Mouse (Mus musculus): Measurements from ENCODE around the gene Psors1c2. TPM values are rescaled to one million over a fixed set of nuclear protein-coding genes. Genes with fewer than 3 reads are reported as not detected.

Psors1c2 gene
- polyA plus RNA-seq, 1 experiment = 3.7 TPM

DNA sequence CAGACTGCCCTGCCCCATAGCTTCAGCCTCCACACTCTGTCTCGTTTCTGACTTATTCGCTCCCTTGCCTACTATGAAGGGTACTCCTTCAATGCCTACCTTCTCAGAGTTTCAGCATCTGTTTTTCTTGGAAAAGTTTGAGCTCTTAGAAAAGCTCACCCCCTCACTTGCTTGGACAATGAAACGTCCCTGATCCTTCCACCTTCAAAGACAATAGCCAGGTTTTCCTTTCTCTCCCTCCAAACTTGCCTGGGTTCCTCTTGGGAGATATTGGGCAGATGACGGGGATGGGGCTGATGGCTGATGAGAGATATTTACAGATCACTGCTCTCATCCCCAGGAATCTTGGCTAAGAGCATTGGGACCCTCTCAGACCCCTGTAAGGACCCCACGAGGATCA lies 21.3 kb downstream of the Psors1c2 start:
- H3K4me3 ChIP-seq (replicated peaks) = no peak overlapping the region
- peaks cover 30% of the 10 kb centered on the region for H3K9me3 ChIP-seq
- no peaks in the 10 kb centered on the region for H3K36me3 ChIP-seq (replicated peaks; ENCODE audit: low read length)
- TF ChIP-seq GATA1 (IDR thresholded peaks at IDR 0.05; ENCODE audit: borderline replicate concordance, low read length) = no peak
- TF ChIP-seq FLI1 (IDR thresholded peaks at IDR 0.05; ENCODE audit: low read length) = no peak
- H3K27me3 ChIP-seq (replicated peaks) = peaks cover 56% of the 10 kb centered on the region
- peaks cover 5% of the 10 kb centered on the region for H3K4me1 ChIP-seq

DNA sequence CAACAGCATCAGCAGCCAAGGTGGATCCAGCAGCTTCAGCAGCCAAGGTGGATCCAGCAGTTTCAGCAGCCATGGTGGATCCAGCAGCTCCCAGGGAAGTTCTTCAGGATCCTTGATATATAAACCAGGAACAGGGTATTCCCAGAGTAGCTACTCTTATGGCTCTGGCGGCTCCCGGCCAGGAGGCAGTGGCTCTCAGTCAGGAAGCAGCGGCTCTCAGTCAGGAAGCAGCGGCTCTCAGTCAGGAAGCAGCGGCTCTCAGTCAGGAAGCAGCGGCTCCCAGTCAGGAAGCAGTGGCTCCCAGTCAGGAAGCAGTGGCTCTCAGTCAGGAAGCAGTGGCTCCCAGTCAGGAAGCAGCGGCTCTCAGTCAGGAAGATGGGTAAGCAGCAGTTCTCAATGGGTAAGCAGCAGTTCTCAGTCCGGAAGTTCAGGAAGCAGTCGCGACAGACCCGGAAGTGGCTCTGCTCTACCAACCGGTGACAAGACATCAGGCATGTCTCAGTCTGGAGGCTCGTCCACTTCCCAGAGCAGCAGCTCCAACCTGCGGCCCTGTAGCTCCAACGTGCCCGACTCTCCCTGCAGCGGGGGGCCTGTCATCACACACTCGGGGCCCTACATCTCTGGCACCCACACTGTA lies 21.9 kb downstream of the Psors1c2 start:
- Histone ChIP-seq H3K36me3 (replicated peaks; ENCODE audit: low read length) (no peaks in the 10 kb centered on the region), H3K27me3 (replicated peaks) (peaks cover 55% of the 10 kb centered on the region), H3K4me1 (no peaks in the 10 kb centered on the region; the same call in 1 of the 2 replicates), H3K4me3 (replicated peaks) (no peak overlapping the region), H3K9me3 (peaks cover 30% of the 10 kb centered on the region)
- TF ChIP-seq FLI1 (IDR thresholded peaks at IDR 0.05; ENCODE audit: low read length) = no peak
- TF ChIP-seq GATA1 (IDR thresholded peaks at IDR 0.05; ENCODE audit: borderline replicate concordance, low read length) = no peak

DNA sequence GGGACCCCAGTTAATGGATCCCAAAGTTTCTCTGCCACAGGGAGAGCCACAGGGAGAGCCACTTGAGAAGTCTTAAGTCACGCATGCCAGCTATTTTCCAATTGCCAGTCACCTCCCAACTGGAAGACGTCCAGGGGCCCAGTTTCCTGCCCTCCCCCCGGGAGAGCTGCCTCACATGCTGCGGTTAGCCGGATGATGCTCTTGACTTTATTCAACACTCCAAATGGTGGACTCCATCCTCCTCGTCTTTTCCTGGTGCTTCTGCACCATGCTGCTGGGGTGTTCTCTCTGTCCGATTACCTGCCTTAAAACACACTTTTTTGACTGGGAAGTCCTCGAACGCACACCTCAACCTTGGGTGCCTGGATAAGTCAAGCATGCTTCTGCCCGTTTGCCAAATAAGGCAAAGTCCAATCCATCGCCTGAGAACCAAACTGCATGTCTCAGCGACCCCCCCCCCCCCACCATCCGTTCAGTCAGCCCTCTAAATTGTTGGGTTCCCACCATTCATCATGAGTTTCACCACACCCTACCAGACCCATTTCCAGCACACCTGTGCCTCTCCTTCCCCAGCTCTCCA lies 23.3 kb downstream of the Psors1c2 start:
- Histone ChIP-seq H3K9me3 (peaks cover 30% of the 10 kb centered on the region), H3K4me1 (no peaks in the 10 kb centered on the region; the same call in 1 of the 2 replicates), H3K27me3 (replicated peaks) (peaks cover 53% of the 10 kb centered on the region), H3K36me3 (replicated peaks; ENCODE audit: low read length) (no peaks in the 10 kb centered on the region), H3K4me3 (replicated peaks) (no peak overlapping the region)
- TF ChIP-seq GATA1 (IDR thresholded peaks at IDR 0.05; ENCODE audit: borderline replicate concordance, low read length) = no peak
- TF ChIP-seq FLI1 (IDR thresholded peaks at IDR 0.05; ENCODE audit: low read length) = no peak

DNA sequence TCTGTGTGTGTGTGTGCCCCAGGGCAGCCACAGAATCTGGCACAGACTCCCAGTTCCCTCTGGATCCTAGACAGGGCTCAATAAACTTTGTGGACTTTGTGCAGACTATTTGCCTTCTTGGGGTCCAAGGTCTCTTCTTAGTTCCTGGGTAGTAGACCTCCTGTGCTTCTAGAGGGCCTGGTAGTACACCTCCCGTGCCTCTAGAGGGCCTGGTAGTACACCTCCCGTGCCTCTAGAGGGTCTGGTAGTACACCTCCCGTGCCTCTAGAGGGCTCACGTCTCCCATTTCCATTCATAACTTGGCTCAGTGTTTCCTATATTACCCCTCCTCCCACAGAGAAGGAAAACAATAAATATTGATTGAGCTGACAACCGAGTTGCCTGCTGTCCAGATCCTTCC lies 23.8 kb downstream of the Psors1c2 start:
- peaks cover 30% of the 10 kb centered on the region for H3K9me3 ChIP-seq
- no peaks in the 10 kb centered on the region for H3K36me3 ChIP-seq (replicated peaks; ENCODE audit: low read length)
- no peaks in the 10 kb centered on the region; the same call in 1 of the 2 replicates for H3K4me1 ChIP-seq
- TF ChIP-seq FLI1 (IDR thresholded peaks at IDR 0.05; ENCODE audit: low read length) (no peak), GATA1 (IDR thresholded peaks at IDR 0.05; ENCODE audit: borderline replicate concordance, low read length) (no peak)
- no peak overlapping the region for H3K4me3 ChIP-seq (replicated peaks)
- peaks cover 50% of the 10 kb centered on the region for H3K27me3 ChIP-seq (replicated peaks)

DNA sequence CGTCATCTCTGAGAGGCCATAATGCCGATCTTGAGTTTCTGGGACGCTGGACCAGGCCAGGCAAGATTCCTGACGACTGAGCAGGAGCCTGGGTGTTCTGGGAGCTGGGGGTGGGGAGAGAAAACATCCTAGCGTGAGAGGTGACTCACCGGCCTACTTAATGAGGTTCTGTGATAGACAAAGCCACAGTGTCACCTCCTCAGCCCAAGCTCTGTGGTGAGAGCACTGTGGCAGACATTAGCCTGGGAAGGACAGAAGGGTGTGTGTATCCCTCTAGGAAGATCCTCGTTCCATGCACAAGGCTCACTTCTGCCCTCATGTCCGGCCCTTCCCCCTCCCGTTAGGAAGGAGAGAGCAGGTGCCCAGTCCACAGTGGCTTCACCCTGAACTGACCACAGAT lies 24.4 kb downstream of the Psors1c2 start:
- peaks cover 30% of the 10 kb centered on the region for H3K9me3 ChIP-seq
- H3K4me3 ChIP-seq (replicated peaks) = no peak overlapping the region
- peaks cover 46% of the 10 kb centered on the region for H3K27me3 ChIP-seq (replicated peaks)
- no peaks in the 10 kb centered on the region for H3K36me3 ChIP-seq (replicated peaks; ENCODE audit: low read length)
- no peaks in the 10 kb centered on the region; the same call in 1 of the 2 replicates for H3K4me1 ChIP-seq
- TF ChIP-seq GATA1 (IDR thresholded peaks at IDR 0.05; ENCODE audit: borderline replicate concordance, low read length) = no peak
- no peak for TF ChIP-seq FLI1 (IDR thresholded peaks at IDR 0.05; ENCODE audit: low read length)

DNA sequence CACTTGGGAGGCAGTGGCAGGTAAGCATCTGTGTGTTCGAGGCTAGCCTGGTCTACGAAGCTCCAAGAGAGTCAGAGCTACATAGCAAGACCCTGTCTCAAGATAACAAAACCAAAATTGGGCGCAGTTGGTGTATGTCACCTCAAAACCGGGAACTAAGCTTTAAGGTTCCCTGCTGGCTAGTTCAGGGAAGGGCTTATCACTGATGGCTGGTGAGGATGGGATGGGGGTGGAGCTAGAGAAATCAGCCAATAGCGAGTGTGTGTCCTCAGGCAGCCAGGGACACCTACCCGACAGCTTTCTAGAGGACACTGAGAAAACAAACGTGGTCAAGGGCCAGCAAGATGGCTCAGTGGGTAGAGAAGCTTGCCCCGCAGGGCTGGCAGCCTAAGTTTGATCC lies 25.2 kb downstream of the Psors1c2 start:
- TF ChIP-seq GATA1 (IDR thresholded peaks at IDR 0.05; ENCODE audit: borderline replicate concordance, low read length) (no peak), FLI1 (IDR thresholded peaks at IDR 0.05; ENCODE audit: low read length) (no peak)
- Histone ChIP-seq H3K36me3 (replicated peaks; ENCODE audit: low read length) (no peaks in the 10 kb centered on the region), H3K27me3 (replicated peaks) (peaks cover 45% of the 10 kb centered on the region), H3K4me1 (no peaks in the 10 kb centered on the region; the same call in 1 of the 2 replicates), H3K4me3 (replicated peaks) (no peak overlapping the region), H3K9me3 (peaks cover 30% of the 10 kb centered on the region)

DNA sequence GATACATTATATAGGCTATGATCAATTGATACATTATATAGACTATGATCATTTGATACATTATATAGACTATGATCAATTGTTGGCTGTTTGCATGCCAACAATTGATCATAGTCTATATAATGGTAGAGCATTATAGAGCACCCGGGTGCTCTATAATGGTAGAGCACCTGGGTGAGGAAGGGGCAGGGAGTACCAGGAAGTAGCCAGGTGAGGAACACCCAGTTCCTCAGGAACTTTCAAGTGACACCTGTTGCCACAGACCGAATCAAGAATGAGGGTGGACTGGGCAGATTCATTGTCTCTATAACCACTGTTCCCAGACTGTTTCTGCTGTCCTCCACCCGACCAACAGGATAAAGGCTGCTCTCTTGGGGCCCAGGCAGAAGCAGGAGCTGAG lies 34.1 kb downstream of the Psors1c2 start, which contains the start of gene 2300002M23Rik:
2300002M23Rik (plus strand) TSS at position 301 of the 400 bp plus-strand sequence.
- no peaks in the 10 kb centered on the region for H3K36me3 ChIP-seq (replicated peaks; ENCODE audit: low read length)
- no peak within 1 kb of the TSS for H3K4me3 ChIP-seq (replicated peaks)
- TF ChIP-seq FLI1 (IDR thresholded peaks at IDR 0.05; ENCODE audit: low read length) (no peak), GATA1 (IDR thresholded peaks at IDR 0.05; ENCODE audit: borderline replicate concordance, low read length) (no peak)
- peaks cover 55% of the 10 kb centered on the region for H3K27me3 ChIP-seq (replicated peaks)
- H3K4me1 ChIP-seq = peaks cover 14% of the 10 kb centered on the region
- peaks cover 10% of the 10 kb centered on the region for H3K9me3 ChIP-seq

DNA sequence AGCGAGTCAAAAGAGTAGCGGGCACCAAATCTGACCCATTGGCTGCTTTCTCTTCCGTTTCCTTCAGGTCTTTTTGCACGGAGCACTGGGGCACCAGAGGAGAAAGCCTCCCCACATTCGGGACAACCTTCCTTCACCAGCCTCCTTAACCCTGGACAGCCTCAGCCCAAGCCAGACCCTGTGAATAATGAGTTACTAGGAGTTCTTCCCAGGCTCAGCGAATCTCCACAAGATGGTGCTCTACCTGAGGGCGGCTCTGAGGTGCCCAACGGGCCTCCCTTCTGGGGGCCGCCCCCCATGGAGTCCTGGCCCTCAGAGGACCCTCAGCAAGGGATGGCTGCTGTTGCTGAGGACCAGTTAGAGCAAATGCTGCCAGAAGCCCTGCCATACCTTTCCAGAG lies 34.8 kb downstream of the Psors1c2 start:
- peaks cover 51% of the 10 kb centered on the region for H3K27me3 ChIP-seq (replicated peaks)
- peaks cover 14% of the 10 kb centered on the region for H3K4me1 ChIP-seq
- H3K36me3 ChIP-seq (replicated peaks; ENCODE audit: low read length) = no peaks in the 10 kb centered on the region
- TF ChIP-seq FLI1 (IDR thresholded peaks at IDR 0.05; ENCODE audit: low read length) (no peak), GATA1 (IDR thresholded peaks at IDR 0.05; ENCODE audit: borderline replicate concordance, low read length) (no peak)
- H3K9me3 ChIP-seq = peaks cover 11% of the 10 kb centered on the region
- H3K4me3 ChIP-seq (replicated peaks) = no peak overlapping the region

DNA sequence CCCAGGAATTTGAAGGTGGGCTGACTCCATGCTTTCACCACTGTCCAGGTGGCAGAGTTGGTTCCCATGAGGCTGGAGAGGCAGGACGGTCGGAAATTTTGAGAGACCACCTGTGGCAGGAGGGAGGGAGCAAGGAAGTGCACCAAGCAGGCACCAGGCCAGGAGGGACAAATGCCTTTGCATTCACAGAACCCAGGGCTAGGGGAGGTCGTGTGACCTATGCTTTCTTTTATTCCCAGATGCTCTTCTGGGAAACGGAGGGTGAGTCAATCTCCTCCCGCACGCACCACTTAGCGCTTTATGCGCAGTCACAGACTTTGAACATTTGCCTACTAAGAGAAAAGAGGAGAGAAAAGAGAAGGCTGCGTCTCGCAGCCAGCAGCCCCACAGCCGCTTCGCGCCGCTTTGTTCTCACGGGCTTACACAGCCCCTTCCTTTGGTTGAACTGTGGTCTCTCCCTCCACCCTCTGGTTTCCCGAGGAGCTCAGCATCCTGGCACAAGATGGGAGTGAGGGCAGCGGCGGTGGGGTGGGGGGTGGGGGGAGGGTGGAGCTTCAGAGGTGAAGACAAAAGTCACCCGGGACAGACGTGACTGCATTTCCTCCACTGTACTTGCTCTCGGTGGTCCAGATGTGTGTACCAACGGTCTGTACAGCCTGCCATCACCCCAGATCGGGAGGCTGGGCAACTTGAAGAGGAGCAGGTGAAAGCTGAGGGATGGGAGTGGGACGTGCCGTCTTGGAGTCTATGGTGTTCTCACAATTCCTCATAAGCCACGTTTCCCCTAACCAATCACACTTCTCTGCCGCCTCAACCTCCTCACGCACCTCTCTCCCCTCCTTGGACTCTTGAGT lies 36.3 kb downstream of the Psors1c2 start:
- peak overlapping the region; percentile 83 for H3K4me3 ChIP-seq (replicated peaks)
- TF ChIP-seq GATA1 (IDR thresholded peaks at IDR 0.05; ENCODE audit: borderline replicate concordance, low read length) = no peak
- TF ChIP-seq FLI1 (IDR thresholded peaks at IDR 0.05; ENCODE audit: low read length) = no peak
- peaks cover 17% of the 10 kb centered on the region for H3K9me3 ChIP-seq
- peaks cover 14% of the 10 kb centered on the region for H3K4me1 ChIP-seq
- H3K27me3 ChIP-seq (replicated peaks) = peaks cover 59% of the 10 kb centered on the region
- H3K36me3 ChIP-seq (replicated peaks; ENCODE audit: low read length) = no peaks in the 10 kb centered on the region

Data from megakaryocyte, embryonic 14.5 days (primary cell).